Mouse (Mus musculus) left cerebral cortex, adult 8-10 months (tissue): Measurements from ENCODE around the gene Nhlh2. TPM values are rescaled to one million over a fixed set of nuclear protein-coding genes. Genes with fewer than 3 reads are reported as not detected.

ENCODE experiments used
- DNase-seq, 2 experiments: peaks; one replicate each; pipeline ENCODE4 v3.0.0; 2022; ENCODE audit warnings: low spot score in 2 of 2
- total RNA-seq, 4 experiments: library from RNA; stranded (reverse); gene quantifications; 2 replicates each; pipeline ENCODE4 v1.2.4; 2022

The Nhlh2 gene
- under 1 TPM; 0.13 to 0.51 (median 0.21) TPM for total RNA-seq

DNA sequence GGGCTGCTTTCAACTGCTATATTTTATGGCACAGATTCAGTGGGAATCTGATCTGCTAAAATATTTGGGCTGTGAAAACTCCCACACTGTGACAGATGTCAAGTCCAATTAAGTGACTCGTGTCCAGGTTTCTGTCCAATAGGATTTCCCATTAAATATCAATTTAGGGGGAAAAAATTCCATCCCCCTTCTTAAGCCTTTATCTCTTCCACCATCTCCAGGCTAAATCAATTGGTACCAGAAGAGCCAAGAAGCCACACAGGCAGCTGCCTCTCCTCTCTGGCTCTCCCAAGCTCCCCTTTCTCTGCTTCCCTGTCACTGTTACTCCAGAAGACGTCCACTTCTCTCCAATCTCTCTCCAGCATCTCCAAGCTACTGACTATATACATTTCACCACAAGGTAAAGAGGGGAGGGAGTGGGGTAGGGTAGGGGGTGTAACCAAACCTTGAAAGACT lies at the start of gene Nhlh2:
Nhlh2 (plus strand) TSS at position 151 of the 456 bp plus-strand sequence.
- DNase-seq: no peak

DNA sequence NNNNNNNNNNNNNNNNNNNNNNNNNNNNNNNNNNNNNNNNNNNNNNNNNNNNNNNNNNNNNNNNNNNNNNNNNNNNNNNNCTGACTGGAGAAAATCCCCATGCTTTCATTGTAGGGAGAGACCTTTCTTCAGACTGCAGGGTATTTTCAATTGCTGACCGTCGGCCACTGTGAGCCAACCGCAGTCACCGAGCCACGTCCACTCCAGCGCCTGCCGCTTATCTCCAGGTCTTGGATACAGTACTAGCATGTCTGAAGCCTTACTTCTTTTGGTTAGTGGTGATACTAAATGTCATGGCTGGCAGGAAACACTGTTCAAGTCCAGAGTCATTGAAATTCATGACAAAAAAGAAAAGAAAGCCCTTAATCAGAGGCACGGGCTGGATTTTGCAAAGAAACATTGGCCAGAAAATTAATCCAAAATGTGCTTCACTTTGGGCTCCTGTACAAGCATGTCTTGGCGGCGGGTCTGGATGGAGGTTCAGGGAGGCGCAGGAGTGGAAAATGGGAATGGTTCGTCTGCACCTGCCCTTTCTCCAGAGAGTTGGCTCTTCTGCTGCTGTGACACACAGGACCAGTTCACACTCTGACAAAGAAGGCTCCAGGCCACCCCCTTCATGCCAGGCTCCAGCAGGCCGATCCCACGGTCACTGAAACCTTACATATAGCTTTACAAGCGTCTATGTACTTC lies 48.6 kb upstream of the Nhlh2 start:
- no peak for DNase-seq

DNA sequence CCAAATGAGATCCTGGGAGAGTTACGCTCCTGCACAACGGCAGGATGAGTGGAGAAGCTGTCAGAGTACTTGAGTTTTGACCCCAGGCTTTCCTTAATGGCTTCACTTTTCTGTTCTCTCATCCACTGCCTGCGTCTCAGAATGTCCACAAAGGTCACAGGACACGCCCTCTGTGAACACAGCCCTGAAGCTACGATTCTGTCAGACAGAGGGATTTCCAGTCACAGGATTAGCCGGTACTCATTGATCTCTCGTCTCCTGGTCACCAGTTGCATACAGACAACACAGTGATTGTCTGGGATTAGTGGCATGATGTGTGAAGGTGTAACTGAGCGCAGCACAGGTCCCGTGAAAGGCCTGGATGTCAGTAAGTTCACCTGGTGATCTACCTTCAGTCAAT lies 46.4 kb upstream of the Nhlh2 start:
- no peak for DNase-seq

DNA sequence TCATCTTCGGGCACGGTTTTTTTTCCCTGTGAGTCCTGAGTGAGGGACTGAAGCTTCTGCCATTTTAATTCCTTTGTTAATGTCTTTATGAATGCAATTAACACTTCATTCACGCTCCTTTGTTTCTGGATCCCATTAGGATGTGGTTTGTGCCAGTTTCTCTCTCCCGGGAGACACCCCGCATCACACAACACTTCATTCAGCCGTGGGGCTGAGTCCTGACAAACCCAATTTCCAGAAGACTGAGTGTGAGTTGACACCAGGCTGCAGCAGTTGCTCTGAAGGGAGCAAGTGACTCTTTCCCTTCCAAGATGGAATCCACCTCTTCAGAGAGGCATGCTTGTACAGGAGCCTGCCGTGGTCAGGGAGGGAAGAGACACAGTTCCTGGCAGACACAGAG lies 45.5 kb upstream of the Nhlh2 start:
- DNase-seq: no peak

DNA sequence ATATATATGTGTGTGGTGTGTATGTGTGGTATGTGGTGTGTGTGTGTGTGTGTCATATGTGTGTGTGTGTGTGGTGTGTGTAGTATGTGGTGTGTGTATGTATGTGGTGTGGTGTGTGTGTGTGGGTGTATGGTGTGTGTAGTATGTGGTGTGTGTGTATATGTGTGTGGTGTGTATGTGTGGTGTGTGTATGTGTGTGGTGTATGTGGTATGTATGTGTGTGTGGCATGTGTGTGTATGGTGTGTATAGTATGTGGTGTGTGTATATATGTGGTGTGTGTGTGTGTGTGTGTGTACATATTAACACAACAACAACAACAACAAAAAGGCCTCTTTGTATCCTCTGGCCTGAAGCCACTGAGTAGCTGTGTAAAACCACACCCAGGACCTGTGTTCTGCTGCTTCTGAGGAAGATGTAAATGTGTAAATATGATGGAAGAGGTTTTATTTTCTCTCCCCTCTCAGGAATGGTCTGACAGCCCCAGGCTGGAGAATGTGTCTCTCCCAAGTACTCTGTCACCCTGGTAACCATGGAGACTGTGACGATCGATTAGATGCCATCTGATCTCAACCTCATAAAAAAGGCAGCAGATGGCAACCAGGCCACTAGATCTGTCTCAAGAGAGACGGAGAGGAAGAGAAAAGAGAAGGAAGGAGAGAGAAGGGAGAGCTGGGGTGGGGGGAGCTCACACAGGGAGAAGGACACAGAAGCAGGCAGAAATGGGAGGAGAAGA lies 42.9 kb upstream of the Nhlh2 start:
- DNase-seq: no peak

DNA sequence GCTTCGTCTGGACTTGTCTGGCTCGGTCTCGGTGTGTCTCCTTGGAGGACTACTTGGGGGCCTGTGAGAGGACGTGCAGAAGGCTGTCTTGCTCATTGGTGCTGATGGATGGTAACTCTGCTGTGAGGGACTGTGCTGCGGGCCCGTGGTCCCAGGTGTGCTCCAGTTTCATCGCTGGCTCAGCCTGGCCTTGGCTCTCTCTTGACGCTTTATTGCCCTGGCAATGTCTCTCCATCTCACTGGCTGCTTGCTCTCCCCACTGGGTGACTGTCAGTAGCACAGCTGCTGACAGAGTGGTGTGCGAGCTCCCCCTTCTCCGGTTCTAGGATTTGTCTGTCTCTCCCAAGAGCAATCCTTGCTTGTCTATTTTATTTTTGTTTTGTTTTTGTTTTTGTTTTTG lies 34.5 kb upstream of the Nhlh2 start:
- DNase-seq: no peak

DNA sequence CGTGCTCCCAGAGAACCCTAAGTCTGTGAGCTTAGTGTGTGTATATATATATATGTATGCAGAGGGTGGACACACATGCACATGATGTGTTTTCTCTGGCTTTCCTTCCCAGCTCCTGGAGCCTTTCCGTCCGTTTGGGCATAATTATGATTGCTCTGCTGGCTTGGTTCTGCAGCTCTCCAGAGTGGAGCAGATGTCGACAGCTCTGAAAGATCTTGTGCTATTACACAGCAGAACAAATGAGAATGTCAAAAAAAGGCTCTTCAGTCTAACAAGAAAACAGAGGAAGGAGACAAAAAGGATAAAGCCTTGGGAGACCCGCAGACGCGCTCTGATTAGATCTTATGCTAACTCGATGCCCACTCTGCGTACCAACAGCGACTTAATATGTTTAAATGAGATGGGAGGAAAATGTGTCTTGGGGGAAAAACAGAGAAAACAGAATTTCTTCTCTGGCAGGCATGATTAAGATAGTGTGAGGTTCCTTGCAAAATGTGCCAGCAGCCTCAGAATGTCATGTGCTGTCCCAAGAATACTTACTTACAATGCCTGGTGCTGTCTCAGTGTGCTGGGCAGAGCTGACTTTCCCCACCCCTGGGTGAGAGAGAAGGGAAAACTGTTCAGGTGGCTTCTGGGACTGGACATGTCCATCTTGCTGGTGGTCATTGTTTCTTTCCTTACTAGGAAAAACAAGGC lies 31.4 kb upstream of the Nhlh2 start:
- peak in 1 of 2 experiments; percentile 4 for DNase-seq

DNA sequence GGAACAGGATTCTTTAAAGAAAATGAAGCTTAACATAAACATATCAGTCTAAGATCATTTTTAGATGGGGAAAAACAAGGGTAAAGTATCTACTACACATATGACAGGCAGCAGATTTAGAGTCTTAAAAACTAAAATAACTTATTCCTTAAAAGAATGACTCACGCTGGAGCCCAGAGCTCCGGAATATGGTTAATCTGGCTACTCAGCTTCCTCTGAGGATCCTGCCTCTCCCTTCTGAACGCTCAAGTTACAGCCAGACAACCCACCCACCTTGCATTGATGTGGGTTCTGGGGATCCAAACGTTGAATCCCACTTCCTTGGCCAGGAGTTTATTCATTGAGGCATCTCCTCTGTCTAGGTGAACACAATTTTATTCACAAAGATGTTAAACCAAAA lies 26.0 kb upstream of the Nhlh2 start:
- no peak for DNase-seq

DNA sequence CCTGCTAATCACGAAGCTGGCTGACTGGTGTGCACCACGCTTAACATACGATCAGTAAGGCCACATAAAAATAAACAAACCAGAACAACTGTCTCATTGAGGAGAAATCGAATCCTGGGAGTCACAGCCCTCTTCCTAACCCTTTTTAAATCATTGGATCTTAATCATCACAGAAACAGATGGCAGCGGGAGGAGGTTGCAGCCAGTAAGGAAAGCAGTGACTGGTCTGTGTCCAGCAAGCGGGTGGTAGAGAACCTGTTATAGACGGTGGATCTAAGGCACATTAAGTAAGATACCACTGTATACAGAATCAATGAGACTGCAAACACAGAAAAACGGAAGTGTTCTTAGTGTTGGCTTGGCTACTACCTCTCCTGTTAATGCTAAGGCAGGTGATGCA lies 24.2 kb upstream of the Nhlh2 start:
- DNase-seq: no peak

DNA sequence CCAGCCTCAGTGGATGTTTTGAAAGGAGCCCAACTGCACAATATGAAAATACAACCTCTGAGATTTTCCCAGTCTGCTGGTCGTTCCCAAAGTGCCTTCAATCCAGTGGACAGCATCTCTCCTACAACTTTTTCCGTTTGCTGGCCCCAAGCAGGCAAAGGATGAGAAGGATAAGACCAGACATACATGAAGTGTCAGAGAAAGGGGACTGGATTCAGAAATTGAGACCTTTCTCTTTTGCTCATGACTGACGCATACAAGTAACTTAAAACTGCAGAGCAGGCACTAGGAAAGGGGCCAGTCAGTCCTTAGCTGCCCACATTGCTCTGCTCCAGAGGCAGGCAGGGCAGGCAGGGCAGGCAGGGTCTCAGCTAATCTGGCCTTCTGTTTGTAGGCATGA lies 19.7 kb upstream of the Nhlh2 start:
- DNase-seq: no peak

DNA sequence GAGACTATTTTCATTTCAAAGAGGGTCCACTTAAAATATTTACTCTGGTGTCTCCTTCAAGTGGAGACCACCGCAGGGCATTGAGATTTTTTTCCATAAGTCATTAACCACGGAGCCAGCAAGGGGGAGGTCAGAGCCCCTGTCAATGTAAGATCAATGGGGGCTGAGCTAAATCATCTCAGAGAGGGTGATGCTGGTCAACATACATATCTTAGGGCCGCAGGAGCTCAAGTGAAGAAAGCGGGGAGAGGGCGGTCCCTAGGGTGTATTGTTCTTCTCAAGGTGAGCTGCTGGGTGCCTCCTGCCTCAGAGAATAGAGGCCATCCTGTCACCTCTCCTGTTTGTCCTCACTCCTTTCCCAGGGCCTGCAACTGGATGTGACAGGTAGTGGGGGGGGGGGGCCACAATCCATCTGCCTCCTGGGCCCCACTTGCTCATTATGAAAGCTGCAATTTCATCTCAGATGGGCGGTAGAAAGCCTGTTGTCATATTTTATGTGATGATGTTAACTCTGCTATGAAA lies 18.8 kb upstream of the Nhlh2 start:
- no peak for DNase-seq

DNA sequence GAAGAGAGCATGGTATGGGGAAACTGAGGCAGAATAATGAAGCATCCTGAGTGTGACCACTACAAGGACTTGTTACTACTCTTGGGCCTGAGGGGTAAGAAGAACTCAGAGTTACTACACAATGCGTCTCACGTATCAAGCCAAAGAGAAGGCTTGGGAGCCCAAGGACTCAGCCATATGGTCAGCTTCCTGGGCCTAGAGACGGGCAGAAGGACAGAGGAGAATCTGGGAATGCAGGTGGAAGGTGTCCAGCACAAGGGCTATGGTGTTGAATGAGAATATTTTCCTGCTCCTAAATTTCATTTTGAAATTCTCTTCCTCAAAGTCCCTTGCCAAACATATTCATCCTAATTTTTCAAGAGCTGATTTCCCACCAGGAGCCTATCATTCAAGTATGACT lies 12.0 kb upstream of the Nhlh2 start:
- no peak for DNase-seq

DNA sequence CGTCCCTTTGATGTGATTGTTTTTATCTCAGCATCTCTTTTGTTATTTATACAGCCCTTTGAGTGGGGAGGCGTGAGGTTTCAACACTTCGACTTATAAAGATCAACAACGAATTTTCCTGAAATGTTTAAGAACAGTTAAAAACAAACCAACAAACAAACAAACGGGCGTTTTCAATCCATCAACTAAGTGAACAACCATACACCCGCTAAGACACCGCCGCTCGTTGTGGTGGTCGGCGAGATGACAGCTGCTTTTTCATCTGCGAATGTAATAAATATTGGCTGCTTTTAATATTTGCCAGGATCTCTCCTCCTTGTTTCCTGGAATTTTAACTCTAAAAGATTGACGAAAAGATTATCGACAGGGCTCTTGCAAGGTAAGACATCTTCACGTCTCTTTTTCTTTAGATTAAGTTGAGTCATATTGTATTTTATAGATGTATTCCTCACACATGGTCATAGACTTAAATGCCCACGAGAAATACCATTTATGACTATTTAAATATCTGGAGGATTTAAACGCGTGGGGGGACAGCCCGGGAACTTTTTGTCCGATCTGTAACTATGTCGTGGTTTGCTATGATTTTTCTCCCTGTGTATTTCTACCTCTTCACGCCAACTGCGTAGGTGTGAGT lies 923 bp downstream of the Nhlh2 start:
- DNase-seq: no peak

DNA sequence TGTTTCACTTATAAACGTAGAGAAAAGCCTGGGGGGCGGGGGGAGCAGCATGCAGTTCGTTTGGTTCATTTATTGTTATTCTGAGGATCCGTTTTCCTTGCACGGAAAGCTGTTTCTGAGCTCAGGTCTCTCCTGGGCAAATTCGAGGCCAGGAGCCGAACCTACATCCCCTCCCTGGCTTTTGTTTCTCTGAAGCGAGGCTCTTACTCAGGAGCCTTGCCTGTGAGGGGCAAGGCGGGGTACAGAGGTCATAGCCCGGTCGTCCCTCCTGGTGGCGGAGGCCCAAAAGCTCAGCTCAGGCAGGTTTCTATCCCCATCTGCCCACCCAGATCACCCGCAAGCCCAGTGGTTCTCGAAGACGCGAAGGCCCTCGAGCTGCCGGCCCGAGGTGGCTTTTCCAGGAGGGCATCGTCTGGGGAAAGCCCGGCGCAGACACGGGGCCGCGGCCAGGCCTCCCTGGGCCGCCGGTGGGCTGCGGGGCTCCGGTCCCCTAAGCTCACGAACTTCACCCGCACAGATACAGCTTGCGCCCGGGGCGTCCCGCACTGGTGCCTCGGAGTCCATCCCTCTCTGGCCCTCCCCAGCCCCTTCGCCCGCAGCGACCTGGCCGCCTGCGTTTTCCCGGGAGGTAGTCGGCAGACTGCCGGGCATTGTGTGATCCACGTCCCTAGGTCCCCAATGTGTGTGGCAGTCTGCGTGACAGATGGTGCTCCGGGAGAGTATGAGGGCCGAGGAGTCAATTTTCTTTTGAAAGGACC lies 1.6 kb downstream of the Nhlh2 start:
- DNase-seq: no peak

DNA sequence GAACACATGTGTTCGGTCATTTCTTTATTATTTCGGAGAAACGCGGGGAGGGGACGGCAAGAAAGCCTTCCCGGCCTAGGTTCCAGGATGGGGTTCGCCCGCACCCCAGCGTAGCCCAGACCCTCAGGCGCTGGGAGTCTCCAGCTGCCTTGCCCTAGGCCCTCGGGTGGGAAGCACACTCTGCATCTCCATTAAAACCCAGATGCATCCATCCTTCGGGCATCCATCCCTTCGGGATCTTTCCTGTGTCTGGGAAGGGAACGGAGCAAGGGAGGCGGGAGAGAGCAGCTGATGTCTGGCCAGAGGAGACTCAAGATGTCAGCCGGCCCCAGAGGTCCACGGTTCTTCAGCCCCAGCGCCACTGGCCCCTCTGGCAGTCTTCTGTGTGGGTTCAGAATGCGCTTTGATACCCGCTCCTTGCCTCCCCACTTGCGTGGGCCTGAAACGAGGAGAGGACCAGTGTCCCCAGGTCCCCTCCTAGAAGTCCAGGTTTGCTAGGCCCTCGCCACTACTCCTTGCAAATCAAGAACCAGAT lies 2.3 kb downstream of the Nhlh2 start:
- DNase-seq: no peak

DNA sequence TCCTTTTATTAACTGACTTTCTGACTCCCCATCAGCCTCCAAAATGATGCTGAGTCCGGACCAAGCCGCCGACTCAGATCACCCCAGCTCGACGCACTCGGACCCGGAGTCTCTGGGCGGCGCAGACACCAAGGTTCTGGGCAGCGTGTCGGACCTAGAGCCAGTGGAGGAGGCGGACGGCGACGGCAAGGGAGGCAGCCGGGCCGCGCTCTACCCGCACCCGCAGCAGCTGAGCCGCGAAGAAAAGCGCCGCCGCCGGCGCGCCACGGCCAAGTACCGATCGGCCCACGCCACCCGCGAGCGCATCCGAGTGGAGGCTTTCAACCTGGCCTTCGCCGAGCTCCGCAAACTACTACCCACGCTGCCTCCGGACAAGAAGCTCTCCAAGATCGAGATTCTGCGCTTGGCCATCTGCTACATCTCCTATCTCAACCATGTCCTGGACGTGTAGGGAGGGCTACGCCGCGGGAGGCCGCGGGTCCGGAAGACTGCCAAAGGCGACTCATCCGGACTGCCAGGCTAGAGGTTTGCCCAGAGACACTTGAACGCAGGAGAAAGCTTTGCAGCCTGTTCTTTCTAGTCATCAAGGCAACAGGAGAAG lies 2.8 kb downstream of the Nhlh2 start:
- peak; percentile 25 to 30 for DNase-seq

DNA sequence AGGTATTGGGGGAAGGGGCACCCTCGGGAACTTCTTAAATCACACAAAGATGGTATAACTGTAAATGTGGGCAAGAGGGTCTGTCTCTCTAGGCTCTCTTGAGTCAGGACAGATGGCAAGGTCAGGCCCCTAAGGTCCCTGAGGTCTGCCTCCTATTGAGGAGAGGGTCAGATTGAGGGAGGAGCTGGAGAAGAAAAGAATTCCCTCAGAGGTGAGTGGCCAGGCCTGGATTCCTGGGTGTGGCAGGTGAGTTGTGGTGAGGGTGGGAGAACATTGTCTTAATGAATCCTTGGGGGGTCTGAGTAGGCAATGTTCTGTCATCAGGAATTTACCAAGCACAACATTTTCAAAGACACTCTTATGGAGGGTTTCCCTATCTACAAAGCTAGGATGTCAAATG lies 10.7 kb downstream of the Nhlh2 start:
- DNase-seq: no peak

DNA sequence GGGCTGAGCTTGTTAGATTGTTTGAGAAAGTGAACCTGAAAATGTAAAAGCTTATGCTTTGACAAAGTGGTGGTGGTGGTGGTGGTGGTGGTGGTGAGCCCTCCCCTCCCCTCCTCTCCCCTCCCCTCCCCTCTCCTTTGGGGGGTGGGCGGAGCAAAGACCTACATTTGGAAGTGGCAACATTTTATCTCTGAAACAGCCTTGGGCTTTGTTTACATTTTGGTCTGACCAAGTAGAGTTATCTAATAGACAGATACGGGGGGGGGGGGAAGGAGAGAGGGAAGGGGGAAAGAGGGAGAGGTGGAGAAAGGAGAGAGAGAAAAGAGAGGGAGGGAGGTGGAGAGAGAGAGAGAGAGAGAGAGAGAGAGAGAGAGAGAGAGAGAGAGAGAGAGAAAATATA lies 12.8 kb downstream of the Nhlh2 start:
- no peak for DNase-seq

DNA sequence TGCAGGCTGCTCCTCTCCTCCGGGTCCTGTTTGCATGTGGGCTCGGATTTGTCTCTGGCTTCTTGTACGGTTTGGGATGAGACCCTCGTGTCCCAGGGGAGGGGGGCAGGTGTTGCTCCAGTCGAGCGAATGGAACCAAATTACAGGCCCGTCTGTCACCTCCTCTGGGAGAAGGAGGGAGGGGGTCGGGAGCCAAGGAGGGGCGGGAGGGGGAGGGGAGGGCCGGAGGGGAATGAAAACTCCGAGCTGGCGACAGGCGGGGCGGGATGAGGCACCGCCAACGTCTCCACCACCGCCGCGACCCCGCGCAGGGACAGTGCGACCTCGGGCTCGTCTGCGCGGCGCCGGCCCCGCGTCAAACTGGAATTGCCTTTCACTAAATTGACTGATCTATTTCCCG lies 13.5 kb downstream of the Nhlh2 start:
- no peak for DNase-seq

DNA sequence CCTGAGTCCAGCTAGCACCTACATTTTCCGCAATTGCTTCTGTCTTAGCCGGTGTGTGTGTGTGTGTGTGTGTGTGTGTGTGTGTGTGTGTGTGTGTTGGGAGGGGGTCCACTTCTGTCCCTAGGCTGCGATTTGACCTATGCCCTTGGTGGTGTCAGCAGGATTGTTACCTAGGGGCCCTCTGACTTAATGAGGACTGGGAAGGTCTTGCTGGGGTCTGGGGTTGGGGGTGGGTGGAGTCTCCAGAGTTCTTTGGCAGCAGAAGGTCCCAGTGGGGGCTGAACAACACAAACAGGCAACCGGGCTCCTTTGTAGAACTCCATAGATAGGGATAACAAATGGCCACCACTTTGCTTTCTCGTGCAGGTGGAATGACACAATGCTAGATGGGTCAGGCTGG lies 14.0 kb downstream of the Nhlh2 start:
- DNase-seq: no peak
